8 mouse cellular contexts compared by ENCODE assay signal in genomic region chr1:53312989-53313967, GRCm38 (mm10). TPM values are rescaled to one million over a fixed set of nuclear protein-coding genes. Genes with fewer than 3 reads are reported as not detected.
A peak's percentile ranks its signal among the peaks of the same experiment; 100 is the strongest.
DNase-seq lines count a peak whose midpoint lies in the region; ATAC-seq lines count a peak whose summit lies in the region.

Gene Osgepl1 (plus strand): TSS chr1:53313624.

- peak within 1 kb of the TSS; percentile 57 for H3K4me3 ChIP-seq in hindbrain, embryonic 11.5 days (ENCODE audit: low read depth, low read length)

- H3K27ac ChIP-seq in hindbrain, embryonic 11.5 days (ENCODE audit: low read depth, low read length): peak within 1 kb of the TSS; percentile 56; the same call in 1 of the 2 replicates

- peak; percentile 92 for DNase-seq in Muller cell, postnatal 12 days (ENCODE audit: inconsistent ontology term)
- peak; percentile 86 for DNase-seq in cerebellum, adult 9-11 months
- peak; percentile 71 to 88 for DNase-seq in frontal cortex, adult 2 months (ENCODE audit: extremely low spot score in 1 of 2, low spot score in 1 of 2)
- DNase-seq in hindbrain, embryonic 11.5 days (ENCODE audit: low spot score): peak; percentile 92
- peak; percentile 79 to 85 for DNase-seq in layer of hippocampus, postnatal 10 days (ENCODE audit: low spot score in 2 of 2)
- peak; percentile 87 for DNase-seq in lung, postnatal 10 days
- DNase-seq in ovary, postnatal 36 days (ENCODE audit: low spot score): peak; percentile 80
- peak; percentile 84 for DNase-seq in thymus, postnatal 25 days

- H3K4me1 ChIP-seq in hindbrain, embryonic 11.5 days (replicated peaks; ENCODE audit: control insufficient read depth, insufficient read depth, low read length): no peaks in the 10 kb centered on the region

- no peaks in the 10 kb centered on the region for H3K36me3 ChIP-seq in hindbrain, embryonic 11.5 days (ENCODE audit: control insufficient read depth, insufficient read depth, low read length)

- 3% methylated on average over 27 of the region's 27 CpGs for WGBS in hindbrain, embryonic 11.5 days

- no peaks in the 10 kb centered on the region for H3K9me3 ChIP-seq in hindbrain, embryonic 11.5 days (ENCODE audit: control insufficient read depth, low read length)

- no peaks in the 10 kb centered on the region for H3K27me3 ChIP-seq in hindbrain, embryonic 11.5 days (ENCODE audit: control insufficient read depth, insufficient read depth, low read length)

- H3K4me2 ChIP-seq in hindbrain, embryonic 11.5 days (replicated peaks; ENCODE audit: low read depth, low read length): peak within 1 kb of the TSS; percentile 50

- H3K9ac ChIP-seq in hindbrain, embryonic 11.5 days (ENCODE audit: low read depth, low read length): peak within 1 kb of the TSS; percentile 69

- ATAC-seq in hindbrain, embryonic 11.5 days (ENCODE audit: low FRiP score): peak; percentile 98

RNA-seq across cellular contexts. Expression of gene Osgepl1, which starts in this region (rescaled TPM):
- 21.0 and 23.9 TPM in 2 replicates for polyA plus RNA-seq in frontal cortex, adult 2 months (2012; rRNA removed)
- polyA plus RNA-seq in hindbrain, embryonic 11.5 days (2014; fragmentation: Nextera tagmentation; extraction: Ambion mirVana): 29.4 and 29.9 TPM in 2 replicates
- total RNA-seq in layer of hippocampus, postnatal 10 days (2021): 10 to 100 TPM; 18.7 to 20.3 TPM

Comparison
In these comparisons a context has a peak if more than half of its experiments do, and no peak if none do; other contexts are left out.
1. Peak in every context shown above with its lines: DNase-seq, ATAC-seq, H3K4me3 ChIP-seq and H3K27ac ChIP-seq.